Mouse (Mus musculus) frontal cortex, adult (tissue): ENCODE results near the gene Gm4707.
"Not testable (repeated sequence)": the region's sequence is repeated elsewhere in the genome, so short reads cannot be mapped to it uniquely, and the experiment has no call there.

Source experiments
- ATAC-seq: cut with Nextera tagmentation; 2 replicates; pipeline ENCODE4 v1.9.2; 2017; ENCODE audit warnings: mild to moderate bottlenecking, moderate library complexity, mixed read lengths; ENCODE audit not compliant: low TSS enrichment

The Gm4707 gene

DNA sequence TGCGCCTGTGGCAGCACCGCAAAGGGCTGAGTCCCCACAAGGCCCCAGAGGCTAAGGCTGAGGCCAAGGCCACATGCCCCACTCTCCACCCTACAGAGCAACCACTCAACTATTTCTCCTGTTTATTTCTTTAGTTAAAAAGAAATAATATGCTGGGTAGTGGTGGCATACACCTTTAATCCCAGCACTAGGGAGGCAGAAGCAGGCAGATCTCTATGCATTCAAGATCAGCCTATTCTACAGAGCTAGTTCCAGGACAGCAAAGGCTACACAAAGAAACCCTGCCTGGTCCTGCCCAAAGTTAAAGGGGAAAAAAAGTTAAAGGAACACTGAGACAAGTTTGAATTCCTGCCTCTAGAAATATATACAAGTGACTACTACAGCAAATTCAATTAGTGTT, at the start of gene Gm4707:
Gm4707 (minus strand) TSS at position 101 of the 400 bp plus-strand sequence.
- ATAC-seq, result no peak

DNA sequence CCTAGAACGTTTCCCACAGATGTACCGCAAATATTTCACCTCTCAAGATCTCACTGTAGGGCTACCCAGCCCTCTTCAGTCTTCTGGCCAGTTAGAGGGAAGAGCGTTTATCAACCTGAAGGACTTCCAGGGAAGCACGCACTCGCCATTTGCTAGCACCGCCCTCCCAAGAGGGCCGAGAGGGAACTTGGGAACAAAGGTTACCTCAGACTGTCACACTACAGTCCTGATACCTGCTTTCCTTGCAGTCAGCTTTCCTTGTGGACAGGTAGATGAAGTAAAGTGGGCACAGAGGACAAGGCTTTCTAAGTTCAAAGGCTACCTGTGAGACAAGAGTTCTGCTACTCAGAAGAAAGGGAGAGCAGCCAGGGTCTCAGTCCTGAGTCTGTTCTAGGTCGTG, 47.1 kb upstream of the Gm4707 start:
- ATAC-seq, result no peak

DNA sequence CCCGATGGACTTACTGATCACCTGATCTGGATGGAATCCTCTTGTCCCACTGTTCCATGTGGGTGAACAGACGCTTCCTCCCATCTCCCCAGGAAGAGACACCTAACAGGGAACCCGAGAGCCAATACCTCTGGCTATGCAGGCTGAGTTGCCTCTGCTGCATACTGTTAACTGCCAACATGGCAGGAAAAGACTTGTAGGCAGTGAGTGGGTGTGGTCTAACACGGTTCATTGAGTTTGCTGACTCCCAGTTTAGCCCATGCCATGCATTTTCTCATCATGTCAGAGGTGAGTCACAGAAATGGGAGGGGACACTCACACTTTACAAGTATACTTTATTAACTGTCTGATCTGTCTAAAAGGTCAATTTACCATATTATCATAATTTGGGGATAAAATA, 36.1 kb upstream of the Gm4707 start:
- ATAC-seq, result no peak

DNA sequence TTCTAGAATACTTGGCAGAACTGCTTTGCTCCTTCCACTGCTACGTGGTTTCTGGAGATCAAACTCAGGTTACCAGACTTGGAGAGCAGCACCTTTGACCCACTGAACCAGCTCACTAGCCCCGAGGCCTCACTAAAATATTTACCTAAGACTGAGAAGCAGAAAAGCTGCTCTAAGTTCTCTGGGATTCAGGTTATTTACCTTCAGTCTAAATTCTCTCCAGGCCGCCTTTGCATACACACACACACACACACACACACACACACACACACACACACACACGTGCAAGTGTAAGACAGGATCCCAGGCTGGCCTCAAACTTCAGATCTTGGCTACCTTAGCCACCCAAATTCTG, 31.6 kb upstream of the Gm4707 start:
- no peak for ATAC-seq

DNA sequence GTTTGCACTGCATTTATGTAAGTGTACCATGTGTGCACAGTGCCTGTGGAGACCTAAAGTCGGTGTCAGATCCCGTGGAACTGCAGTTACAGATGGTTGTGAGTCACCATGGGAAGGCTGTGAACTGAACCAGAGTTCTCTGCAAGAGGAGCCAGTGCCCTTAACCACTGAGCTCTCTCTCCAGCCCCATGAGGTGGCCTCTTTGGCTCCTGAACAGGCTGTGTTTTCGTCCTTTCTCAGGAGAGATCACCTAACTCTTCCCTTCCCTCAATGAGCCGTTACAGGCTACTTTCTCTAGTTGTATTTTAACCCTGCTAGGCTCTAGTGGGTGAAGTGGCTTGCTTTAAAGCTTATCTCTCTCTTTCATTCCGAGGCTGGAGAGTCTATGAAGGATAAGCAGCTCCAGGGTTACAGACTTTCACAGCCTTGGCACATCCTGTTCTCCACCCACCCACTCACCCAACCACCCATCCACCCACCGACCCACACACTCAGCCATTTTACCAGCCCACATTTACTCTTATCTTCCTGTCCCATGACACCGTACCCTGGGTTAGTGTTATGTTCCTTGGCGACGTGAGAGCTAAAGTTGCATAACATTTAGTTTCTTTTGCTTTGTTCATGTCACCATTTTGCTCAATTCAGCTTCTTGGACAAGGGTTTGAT, 31.1 kb upstream of the Gm4707 start:
- ATAC-seq, result no peak

DNA sequence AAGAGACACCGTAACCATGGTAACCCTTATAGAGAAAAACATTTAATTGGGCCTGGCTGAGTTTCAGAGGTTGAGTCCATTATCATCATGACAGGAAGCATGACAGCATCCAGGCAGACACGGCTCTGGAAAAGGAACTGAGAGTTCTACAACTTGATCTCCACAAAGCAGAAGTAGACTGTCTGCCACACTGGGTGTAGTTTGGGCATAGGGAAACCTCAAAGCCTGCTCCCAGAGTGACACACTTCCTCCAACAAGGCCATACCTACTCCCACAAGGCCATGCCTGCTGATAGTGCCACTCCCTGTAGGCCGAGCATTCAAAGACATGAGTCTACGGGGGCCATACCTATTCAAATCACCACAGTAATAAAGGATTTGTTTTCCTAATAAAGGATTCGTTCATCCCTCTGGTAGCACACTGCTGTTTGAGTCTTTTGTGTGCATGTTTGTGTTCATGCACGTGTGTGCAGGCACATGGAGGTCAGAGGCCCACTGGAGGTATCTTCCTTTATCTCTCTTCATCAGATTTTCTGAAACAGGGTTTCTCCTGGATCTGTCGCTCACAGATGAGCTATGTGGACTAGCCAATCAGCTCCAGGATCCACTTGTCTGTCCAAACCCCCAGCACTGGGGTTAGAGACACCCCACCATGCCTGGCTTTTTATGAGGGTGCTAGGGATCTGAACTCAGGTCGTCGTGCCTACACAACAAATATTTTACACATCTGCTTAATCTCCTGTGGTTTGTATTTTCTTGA, 30.2 kb upstream of the Gm4707 start:
- ATAC-seq, result no peak

DNA sequence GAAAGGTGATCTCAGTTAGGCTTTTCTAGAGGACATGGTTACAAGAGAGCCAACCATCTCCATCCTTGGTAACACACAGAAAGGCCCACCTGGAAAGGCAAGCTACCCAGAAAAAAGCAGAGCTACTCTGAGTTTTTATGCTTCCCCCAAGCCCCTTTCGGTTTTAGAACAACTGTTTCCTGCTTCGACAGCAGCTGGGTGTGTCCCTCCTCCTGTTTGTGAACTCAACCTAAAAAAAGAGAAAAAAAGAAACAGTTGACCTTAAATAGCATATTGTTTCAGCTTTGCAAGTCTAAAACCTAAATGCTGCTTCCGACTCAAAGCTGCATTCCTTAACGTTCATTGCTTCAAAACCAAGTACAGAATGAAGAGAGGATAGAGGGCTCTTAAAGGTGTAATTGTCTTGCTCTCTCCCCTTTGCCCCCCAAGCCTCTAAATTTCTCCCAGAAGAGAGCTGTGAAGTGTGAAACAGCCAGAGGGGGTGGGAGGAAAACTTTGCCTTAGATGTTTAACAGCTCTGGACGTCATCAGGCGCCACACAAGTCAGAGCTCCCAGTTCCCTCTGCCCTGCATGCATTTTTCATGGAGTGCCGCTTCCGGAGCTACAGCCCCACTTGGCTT, 26.6 kb upstream of the Gm4707 start:
- no peak for ATAC-seq

DNA sequence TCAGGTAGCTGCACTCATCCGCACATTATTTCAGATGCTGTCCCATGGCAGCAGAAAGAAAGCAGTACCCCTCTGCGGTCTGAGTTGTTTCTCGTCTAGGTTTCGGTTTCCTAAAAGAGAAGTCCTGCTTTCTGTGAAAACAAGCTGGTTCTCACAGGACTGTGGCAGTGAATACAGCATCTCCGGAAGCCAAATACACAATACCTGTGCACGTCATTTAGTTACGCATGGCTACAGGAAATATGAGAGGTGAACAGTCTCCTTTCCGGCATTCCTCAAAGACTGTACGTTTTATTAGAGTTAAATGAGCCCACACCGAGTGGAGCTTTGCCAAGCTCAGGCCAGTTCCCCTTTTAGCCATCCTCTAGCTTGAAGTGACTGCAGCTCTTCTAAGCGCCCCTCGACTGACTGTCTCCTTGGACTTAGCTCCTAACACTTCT, 26.1 kb upstream of the Gm4707 start:
- no peak for ATAC-seq

DNA sequence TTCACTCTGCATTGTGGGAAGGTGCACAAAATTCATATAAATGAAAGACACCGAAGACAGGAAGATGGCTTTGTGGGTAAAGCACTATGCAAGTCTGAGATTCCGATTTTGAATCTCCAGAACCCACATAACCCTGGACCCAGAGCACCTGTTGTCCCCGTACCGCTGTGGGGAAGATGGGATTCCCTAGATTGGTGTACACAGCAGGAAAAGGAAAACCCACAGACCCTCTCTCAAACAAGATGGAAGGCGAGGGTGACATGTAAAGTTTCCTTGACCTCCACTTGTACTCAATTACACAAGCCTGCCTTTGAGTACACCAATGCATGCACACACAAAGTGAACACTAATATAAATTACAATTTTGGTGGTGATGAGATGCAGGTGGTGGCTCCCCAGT, 25.0 kb upstream of the Gm4707 start:
- ATAC-seq, result no peak

DNA sequence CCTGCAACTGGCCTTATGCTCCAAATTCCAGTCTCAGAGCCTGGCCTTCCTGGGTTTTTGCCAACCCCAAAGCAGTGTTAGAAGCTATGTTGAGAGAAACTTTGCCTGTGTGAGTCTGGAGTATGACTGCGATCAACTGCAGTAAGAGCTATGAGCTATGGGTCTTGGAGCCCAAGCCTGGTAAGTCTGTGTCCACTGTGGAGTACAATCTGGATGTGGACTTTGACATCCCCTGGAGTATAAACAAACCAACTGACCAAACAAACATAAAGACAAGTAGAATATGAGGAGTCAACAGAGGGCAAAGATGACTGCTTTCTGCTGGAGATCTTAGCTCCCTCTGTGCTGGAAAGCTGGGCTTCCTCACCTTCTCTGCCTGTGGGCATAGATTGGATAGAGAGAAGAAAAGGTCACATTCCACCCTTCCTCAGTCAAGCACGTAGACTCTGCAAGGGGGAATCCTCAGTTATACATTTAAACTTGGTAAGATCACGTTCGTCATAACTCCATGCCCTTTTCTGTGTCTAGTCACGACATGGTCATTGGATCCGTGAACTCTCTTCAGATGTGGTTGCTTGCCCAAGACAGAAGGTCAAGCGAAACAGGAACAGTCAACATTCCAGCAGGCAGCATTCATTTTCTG, 23.8 kb upstream of the Gm4707 start:
- ATAC-seq, result no peak

DNA sequence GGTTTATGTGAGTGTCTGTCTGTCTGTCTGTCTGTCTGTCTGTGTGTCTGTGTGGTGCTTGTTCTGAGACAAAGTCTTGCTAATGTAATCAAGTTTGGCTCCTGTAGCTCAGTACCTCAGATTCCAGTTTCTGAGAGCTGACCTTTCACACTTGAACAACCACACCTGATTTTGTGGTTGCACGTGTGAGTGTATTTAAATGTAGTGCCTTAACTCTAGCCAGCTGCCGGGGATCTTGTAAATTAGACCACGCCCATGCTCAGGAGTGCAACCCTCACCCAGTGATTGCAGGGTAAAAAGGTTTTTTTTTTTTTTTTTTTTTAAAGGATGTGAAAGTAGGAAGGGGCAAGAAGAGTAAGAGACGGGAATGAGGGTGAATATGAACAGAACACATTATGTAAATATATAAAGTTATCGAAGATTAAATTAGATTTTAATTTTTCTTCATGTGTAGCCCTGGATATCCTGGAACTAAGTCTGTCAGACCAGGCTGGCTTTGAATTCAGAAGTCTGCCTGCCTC, 19.7 kb upstream of the Gm4707 start:
- ATAC-seq, result no peak

DNA sequence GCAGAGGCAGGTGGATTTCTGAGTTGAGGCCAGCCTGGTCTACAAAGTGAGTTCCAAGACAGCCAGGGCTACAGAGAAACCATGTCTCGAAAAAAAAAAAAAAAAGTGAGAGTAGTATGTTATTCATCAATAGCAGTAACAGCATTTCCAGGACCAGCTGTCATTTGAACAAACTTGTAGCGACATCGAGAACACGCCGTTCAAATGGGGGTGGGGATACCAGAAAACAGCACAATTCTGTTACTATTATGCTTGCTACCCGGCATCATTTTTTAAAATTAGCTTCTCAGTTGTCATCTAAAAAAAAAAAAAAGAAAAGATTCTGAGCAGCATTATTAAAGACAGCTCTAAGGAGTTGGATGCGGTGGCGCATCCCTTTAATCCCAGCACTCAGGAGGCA, 17.8 kb upstream of the Gm4707 start:
- ATAC-seq, result no peak

DNA sequence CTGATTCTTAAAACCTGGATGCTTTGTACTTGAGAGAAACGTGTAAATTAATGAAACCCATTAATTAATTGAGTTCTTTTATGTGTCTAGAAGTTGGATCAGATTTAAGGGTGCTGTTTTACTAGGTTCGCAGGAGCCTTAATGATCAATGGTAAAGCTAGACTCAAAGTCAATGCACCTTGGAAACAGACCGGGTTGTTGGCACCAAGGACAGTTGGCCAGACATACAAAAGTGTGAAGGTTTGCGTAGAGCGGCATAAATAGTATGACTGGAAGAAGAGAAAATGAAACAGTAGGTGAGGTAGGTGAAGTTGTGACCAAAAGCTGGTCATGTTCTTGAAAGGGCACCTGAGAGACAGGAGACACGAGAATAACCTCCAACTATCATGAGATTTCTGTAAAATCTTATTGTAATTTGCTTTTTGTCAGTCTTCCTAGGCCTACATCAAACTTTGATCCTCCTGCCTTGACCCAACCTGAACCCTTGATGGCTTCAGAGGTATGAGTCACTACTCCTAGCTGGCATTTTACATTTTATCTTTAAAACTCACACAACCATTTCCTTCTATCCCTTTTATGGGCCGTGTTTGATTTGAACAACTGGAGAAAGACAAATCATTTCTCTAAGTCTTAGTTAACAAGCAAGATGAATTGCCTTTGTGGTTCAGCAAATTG, 16.8 kb upstream of the Gm4707 start:
- no peak for ATAC-seq

DNA sequence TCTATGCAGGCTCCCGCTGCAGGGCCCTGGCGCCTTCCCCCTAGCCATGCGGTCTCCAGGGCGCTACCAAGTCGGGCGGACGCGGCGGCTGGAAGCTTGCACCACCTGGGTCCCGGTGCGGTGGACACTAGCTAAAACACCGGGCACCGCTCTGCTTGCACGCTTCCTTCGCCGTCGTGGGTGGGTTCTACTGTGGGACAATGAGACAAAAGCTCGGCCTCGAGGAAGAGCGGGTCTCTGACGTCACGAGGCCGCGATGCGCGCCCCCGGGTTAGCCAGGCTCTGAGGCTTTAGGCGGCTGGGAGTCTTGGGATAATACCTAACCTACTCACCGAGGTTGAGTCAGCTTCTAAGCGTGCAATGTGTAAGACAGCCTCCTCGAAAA, 16.0 kb upstream of the Gm4707 start:
- ATAC-seq, result peak; percentile 58

DNA sequence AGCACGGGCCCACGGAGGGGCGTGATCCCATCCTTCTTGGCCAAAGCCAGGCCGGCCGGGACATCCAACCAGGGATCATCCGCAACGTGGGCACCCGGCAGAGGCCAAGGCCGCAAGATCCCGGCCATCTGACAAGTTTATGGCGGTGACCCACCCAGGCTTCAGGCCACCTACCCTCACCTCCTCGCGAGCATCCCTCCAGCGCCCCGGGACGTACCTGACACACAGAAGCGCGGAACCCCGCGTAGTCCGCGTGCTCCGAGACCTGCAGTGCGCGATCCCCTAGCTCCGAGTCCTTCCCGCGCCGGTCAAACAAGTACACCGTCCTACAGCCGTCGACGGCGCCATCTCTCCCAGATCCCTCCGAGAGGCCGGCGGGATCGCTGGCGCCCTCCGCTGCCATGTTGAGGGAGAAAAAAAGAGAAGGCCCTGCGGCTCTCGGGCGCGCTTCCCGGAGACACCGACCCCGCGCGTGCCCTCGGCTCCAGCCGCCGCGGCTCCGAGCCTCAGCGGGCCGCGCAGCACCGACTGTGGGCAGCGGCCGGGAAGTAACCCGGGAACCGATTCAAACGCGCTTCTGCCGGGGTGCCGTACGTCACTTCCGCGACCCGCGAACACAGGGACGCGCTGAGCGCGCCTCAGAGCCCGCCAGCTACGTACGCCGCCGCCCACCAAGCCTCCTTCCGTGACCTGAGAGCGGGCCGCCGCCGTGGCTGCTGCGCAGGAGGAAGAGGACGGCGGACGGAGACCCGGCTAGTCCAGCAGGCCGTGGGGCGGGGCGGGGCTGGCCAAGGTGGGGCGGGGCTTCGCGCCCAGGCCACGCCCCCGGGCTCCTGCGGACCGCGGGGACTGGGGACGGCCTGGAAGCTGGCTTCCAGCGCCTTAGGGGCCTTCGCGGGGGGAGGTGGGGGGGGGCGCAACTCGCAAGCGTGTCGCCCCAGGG, 15.3 kb upstream of the Gm4707 start, which contains the start of gene Smchd1:
Smchd1 (minus strand) TSS at position 582 of the 943 bp plus-strand sequence.
- ATAC-seq, result peak; percentile 98

DNA sequence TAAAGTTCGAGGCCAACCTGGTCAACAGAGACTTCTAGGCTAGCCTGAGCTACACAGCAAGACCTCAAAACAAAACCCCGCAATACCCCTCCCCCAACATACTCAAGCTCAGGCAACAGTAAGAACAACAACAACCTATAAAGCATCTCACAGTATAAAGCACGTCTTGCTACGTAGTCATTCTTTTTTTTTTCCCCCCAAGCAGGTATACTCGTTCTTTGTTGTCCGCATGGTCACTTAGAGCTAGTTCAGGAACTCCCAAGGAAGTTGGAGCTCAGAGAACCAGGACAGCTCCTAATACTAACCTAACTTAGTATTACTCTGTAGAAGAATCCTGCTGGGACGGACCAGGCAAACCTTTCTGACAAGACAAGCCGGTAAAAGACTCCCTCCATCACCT, 14.4 kb upstream of the Gm4707 start:
- no peak for ATAC-seq

DNA sequence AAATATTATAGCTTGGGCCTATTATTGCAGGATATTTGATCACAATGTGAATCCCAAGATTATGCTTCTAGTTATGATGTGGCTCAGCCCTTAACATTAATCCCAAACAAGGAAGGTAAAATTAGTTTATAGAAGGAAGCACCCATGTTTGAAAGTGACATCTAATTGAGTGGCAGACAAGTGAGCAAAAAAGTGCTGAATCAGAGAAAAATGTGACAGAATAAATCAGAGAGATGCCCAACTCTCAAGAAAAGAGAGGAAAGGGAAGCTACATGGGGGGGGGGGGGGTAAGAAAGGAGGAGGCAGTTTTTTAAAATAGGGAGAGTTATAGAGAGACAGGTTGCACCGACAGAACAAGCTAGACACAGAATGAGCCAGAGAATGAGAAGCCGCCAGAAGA, 11.5 kb upstream of the Gm4707 start:
- ATAC-seq, result no peak

DNA sequence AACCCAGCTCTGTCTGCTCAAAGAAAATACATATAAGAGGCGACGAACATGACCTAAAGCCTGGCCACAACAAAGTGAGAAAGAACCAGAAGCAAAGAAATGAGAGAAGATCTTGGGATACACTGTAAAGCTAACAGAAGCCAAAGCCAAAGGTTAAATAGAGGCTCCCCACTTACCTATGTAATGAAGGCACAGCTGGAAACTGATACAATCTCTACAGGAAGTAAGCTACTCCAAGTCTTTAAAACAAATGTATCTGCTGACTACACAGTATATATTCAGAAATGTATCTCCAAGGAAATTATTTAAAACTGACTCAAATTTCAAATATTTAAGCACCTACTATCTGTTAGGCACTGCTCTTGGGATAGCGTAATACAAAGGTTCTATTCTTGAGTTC, 594 bp upstream of the Gm4707 start:
- ATAC-seq, result no peak

DNA sequence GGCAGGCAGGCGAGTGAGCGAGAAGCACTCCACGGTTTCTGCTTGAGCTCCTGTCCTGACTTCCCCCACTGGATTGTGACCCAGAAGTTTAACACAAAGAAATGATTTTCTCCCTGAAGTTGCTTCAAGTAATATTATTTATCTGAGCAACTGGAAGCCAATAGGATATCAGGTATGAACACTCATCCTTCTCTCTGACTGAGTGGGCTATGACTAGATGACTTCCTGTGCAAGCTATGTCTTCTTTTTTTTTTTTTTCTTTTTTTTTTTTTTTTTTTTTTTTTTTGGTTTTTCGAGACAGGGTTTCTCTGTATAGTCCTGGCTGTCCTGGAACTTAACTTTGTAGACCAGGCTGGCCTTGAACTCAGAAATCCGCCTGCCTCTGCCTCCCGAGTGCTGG, 2.4 kb downstream of the Gm4707 start:
- not testable (repeated sequence) for ATAC-seq

DNA sequence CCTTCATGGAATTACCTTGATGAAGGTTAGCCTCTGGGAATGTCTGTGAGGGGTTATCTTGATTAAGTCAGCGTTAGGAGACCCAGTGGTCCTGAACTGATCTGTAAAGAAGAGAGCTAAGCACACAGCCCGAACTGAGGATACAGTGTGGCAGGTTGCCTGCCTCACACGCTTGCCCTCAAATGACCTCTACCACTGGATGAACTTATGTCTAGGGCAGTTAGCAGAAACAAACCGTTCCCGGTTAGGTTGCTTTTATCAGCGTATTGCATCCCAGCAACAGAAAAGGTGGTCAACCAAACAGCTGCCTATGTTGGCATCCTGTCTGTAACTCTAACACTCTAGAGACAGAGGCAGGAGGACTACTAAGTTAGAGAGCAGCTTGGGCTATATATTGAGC, 14.5 kb downstream of the Gm4707 start:
- ATAC-seq, result no peak

DNA sequence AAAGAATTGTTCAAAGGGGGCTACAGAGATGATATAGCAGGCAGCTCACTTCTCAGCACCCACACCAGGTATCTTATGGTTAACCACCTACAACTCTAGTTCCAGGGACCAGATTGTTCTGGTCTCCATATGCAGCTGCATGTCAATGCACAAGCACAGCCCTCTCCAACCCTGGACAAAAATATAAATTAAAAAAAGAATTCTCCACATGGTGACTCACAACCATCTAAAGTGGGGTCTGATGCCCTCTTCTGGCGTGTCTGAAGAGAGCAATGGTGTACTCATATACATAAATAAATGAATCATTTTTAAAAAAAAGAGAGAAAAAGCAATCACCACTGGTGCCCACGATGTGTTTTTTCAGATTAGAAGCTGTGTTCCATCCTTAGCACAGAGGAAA, 15.0 kb downstream of the Gm4707 start:
- ATAC-seq, result peak; percentile 65
